Mouse (Mus musculus): ENCODE data around the gene Heatr1. TPM values are rescaled to one million over a fixed set of nuclear protein-coding genes. Genes with fewer than 3 reads are reported as not detected.

Gene Heatr1
- polyA plus RNA-seq, 1 experiment from 2014 or later, result 7.7 TPM

- H3K36me3 ChIP-seq (ENCODE audit: insufficient read depth, low read length), result peaks cover 31% of the 10 kb centered on the region; the same call in 1 of the 2 replicates
- H3K27ac ChIP-seq (ENCODE audit: low read length), result no peak overlapping the region
- H3K9ac ChIP-seq (replicated peaks; ENCODE audit: low read depth), result no peak overlapping the region
- ATAC-seq (no peak), DNase-seq (ENCODE audit: low spot score) (no peak)
- H3K4me2 ChIP-seq (replicated peaks; ENCODE audit: low read depth, low read length), result no peak overlapping the region
- H3K27me3 ChIP-seq (replicated peaks; ENCODE audit: insufficient read depth, low read length), result no peaks in the 10 kb centered on the region
- H3K4me1 ChIP-seq (ENCODE audit: insufficient read depth, low read depth, low read length), result no peaks in the 10 kb centered on the region; the same call in 1 of the 2 replicates
- TF ChIP-seq EP300 (IDR thresholded peaks at IDR 0.05) (no peak), CTCF (IDR thresholded peaks at IDR 0.05) (no peak)
- no peaks in the 10 kb centered on the region for H3K9me3 ChIP-seq (ENCODE audit: low read length)
- WGBS, result 88% methylated on average over 6 of the region's 6 CpGs
- no peak overlapping the region for H3K4me3 ChIP-seq (ENCODE audit: low read depth, low read length)
These were observed 46.0 kb downstream of the Heatr1 start for GRCm38 (mm10) chr13:12440813-12441212.

GRCm38 (mm10) chr13:12442008-12442587, 47.3 kb downstream of the Heatr1 start:
- DNase-seq (ENCODE audit: low spot score) (peak; percentile 88), ATAC-seq (peak; percentile 93)
- Histone ChIP-seq H3K9ac (replicated peaks; ENCODE audit: low read depth) (no peak overlapping the region), H3K4me3 (ENCODE audit: low read depth, low read length) (no peak overlapping the region), H3K27me3 (replicated peaks; ENCODE audit: insufficient read depth, low read length) (no peaks in the 10 kb centered on the region), H3K4me1 (ENCODE audit: insufficient read depth, low read depth, low read length) (no peaks in the 10 kb centered on the region; the same call in 1 of the 2 replicates), H3K4me2 (replicated peaks; ENCODE audit: low read depth, low read length) (no peak overlapping the region), H3K9me3 (ENCODE audit: low read length) (no peaks in the 10 kb centered on the region), H3K36me3 (ENCODE audit: insufficient read depth, low read length) (peaks cover 30% of the 10 kb centered on the region; the same call in 1 of the 2 replicates), H3K27ac (ENCODE audit: low read length) (no peak overlapping the region)
- TF ChIP-seq CTCF (IDR thresholded peaks at IDR 0.05) (no peak), EP300 (IDR thresholded peaks at IDR 0.05) (no peak)
- 31% methylated on average over 2 of the region's 2 CpGs for WGBS

GRCm38 (mm10) chr13:12453150-12453549, 58.3 kb downstream of the Heatr1 start:
- TF ChIP-seq EP300 (IDR thresholded peaks at IDR 0.05) (no peak), CTCF (IDR thresholded peaks at IDR 0.05) (no peak)
- Histone ChIP-seq H3K9ac (replicated peaks; ENCODE audit: low read depth) (no peak overlapping the region), H3K27me3 (replicated peaks; ENCODE audit: insufficient read depth, low read length) (no peaks in the 10 kb centered on the region), H3K9me3 (ENCODE audit: low read length) (no peaks in the 10 kb centered on the region), H3K36me3 (ENCODE audit: insufficient read depth, low read length) (peaks cover 16% of the 10 kb centered on the region), H3K4me2 (replicated peaks; ENCODE audit: low read depth, low read length) (no peak overlapping the region), H3K27ac (ENCODE audit: low read length) (no peak overlapping the region), H3K4me1 (ENCODE audit: insufficient read depth, low read depth, low read length) (no peaks in the 10 kb centered on the region), H3K4me3 (ENCODE audit: low read depth, low read length) (no peak overlapping the region)
- WGBS, result 89% methylated on average over 14 of the region's 14 CpGs
- ATAC-seq, result no peak
- no peak for DNase-seq (ENCODE audit: low spot score)

- ATAC-seq (no peak), DNase-seq (ENCODE audit: low spot score) (no peak)
- H3K4me2 ChIP-seq (replicated peaks; ENCODE audit: low read depth, low read length), result no peak overlapping the region
- TF ChIP-seq CTCF (IDR thresholded peaks at IDR 0.05) (no peak), EP300 (IDR thresholded peaks at IDR 0.05) (no peak)
- H3K27ac ChIP-seq (ENCODE audit: low read length), result no peak overlapping the region
- H3K4me1 ChIP-seq (ENCODE audit: insufficient read depth, low read depth, low read length), result no peaks in the 10 kb centered on the region
- H3K4me3 ChIP-seq (ENCODE audit: low read depth, low read length), result no peak overlapping the region
- no peak overlapping the region for H3K9ac ChIP-seq (replicated peaks; ENCODE audit: low read depth)
- no peaks in the 10 kb centered on the region for H3K27me3 ChIP-seq (replicated peaks; ENCODE audit: insufficient read depth, low read length)
- H3K9me3 ChIP-seq (ENCODE audit: low read length), result no peaks in the 10 kb centered on the region
- 74% methylated on average over 7 of the region's 7 CpGs for WGBS
- peaks cover 16% of the 10 kb centered on the region for H3K36me3 ChIP-seq (ENCODE audit: insufficient read depth, low read length)
These were observed 60.0 kb downstream of the Heatr1 start for GRCm38 (mm10) chr13:12454686-12455390.

- no peak overlapping the region for H3K9ac ChIP-seq (replicated peaks; ENCODE audit: low read depth)
- no peaks in the 10 kb centered on the region for H3K9me3 ChIP-seq (ENCODE audit: low read length)
- no peaks in the 10 kb centered on the region for H3K4me1 ChIP-seq (ENCODE audit: insufficient read depth, low read depth, low read length)
- DNase-seq (ENCODE audit: low spot score) (no peak), ATAC-seq (no peak)
- H3K4me3 ChIP-seq (ENCODE audit: low read depth, low read length), result no peak overlapping the region
- H3K27me3 ChIP-seq (replicated peaks; ENCODE audit: insufficient read depth, low read length), result no peaks in the 10 kb centered on the region
- TF ChIP-seq CTCF (IDR thresholded peaks at IDR 0.05) (no peak), EP300 (IDR thresholded peaks at IDR 0.05) (no peak)
- 73% methylated on average over 7 of the region's 7 CpGs for WGBS
- peaks cover 8% of the 10 kb centered on the region for H3K36me3 ChIP-seq (ENCODE audit: insufficient read depth, low read length)
- no peak overlapping the region for H3K27ac ChIP-seq (ENCODE audit: low read length)
- no peak overlapping the region for H3K4me2 ChIP-seq (replicated peaks; ENCODE audit: low read depth, low read length)
These were observed 61.9 kb downstream of the Heatr1 start for GRCm38 (mm10) chr13:12456711-12457110.

GRCm38 (mm10) chr13:12460443-12460842, 65.6 kb downstream of the Heatr1 start:
- 2% methylated on average over 8 of the region's 8 CpGs for WGBS
- Histone ChIP-seq H3K36me3 (ENCODE audit: insufficient read depth, low read length) (no peaks in the 10 kb centered on the region), H3K4me1 (ENCODE audit: insufficient read depth, low read depth, low read length) (no peaks in the 10 kb centered on the region), H3K4me2 (replicated peaks; ENCODE audit: low read depth, low read length) (peak overlapping the region; percentile 74), H3K27me3 (replicated peaks; ENCODE audit: insufficient read depth, low read length) (no peaks in the 10 kb centered on the region), H3K4me3 (ENCODE audit: low read depth, low read length) (peak overlapping the region; percentile 92), H3K9me3 (ENCODE audit: low read length) (no peaks in the 10 kb centered on the region), H3K27ac (ENCODE audit: low read length) (peak overlapping the region; percentile 93), H3K9ac (replicated peaks; ENCODE audit: low read depth) (peak overlapping the region; percentile 83)
- peak; percentile 45 for ATAC-seq
- TF ChIP-seq CTCF (IDR thresholded peaks at IDR 0.05) (peak; percentile 43; the same call in 1 of the 2 replicates), EP300 (IDR thresholded peaks at IDR 0.05) (peak; percentile 11; the same call in 1 of the 2 replicates)
- DNase-seq (ENCODE audit: low spot score), result peak; percentile 86

All from lung, postnatal 0 days (tissue).